Mouse (Mus musculus) embryonic facial prominence, embryonic 13.5 days (tissue): ENCODE data around the gene Rpl13a. TPM values are rescaled to one million over a fixed set of nuclear protein-coding genes. Genes with fewer than 3 reads are reported as not detected.
"Not testable (repeated sequence)": the region's sequence is repeated elsewhere in the genome, so short reads cannot be mapped to it uniquely, and the experiment has no call there.

Experiments used
- ATAC-seq: fragments of 200-750 bp; cut with Nextera tagmentation; 2 replicates; pipeline ENCODE4 v1.8.0; 2017; ENCODE audit warnings: low read depth; ENCODE audit not compliant: insufficient number of reproducible peaks, insufficient read depth, low FRiP score, low TSS enrichment
- H3K27ac ChIP-seq: fragments of 300-500 bp; sonication (generic); 2 replicates; pipeline ENCODE4 v1.5.1; 2015; ENCODE audit warnings: moderate library complexity, mild to moderate bottlenecking, inconsistent platforms
- H3K27me3 ChIP-seq: fragments of 300-500 bp; sonication (generic); 2 replicates; pipeline ENCODE4 v1.6.1; 2015; ENCODE audit warnings: mild to moderate bottlenecking, inconsistent platforms
- H3K36me3 ChIP-seq: fragments of 300-500 bp; sonication (generic); 2 replicates; pipeline ENCODE4 v1.6.1; 2015; ENCODE audit warnings: mild to moderate bottlenecking, inconsistent platforms
- H3K4me1 ChIP-seq: fragments of 300-500 bp; sonication (generic); 2 replicates; pipeline ENCODE4 v1.6.1; 2015; ENCODE audit warnings: inconsistent platforms
- H3K4me2 ChIP-seq: fragments of 300-500 bp; sonication (generic); 2 replicates; pipeline ENCODE4 v1.6.1; 2015; ENCODE audit warnings: moderate library complexity, mild to moderate bottlenecking, inconsistent platforms
- H3K4me3 ChIP-seq: fragments of 300-500 bp; sonication (generic); 2 replicates; pipeline ENCODE4 v1.5.1; 2015; ENCODE audit warnings: mild to moderate bottlenecking, inconsistent platforms
- H3K9ac ChIP-seq: fragments of 300-500 bp; sonication (generic); 2 replicates; pipeline ENCODE4 v1.6.1; 2015; ENCODE audit warnings: mild to moderate bottlenecking, inconsistent platforms
- H3K9me3 ChIP-seq: fragments of 300-500 bp; sonication (generic); 2 replicates; pipeline ENCODE4 v1.6.1; 2016; ENCODE audit warnings: inconsistent platforms
- WGBS: fragments of 180-500 bp; shearing (Covaris S2); methylation state at CpG from one replicate; pipeline ENCODE4 v1.1.7; 2015; ENCODE audit warnings: mixed read lengths; 5-methylcytosine and 5-hydroxymethylcytosine counted together
- polyA plus RNA-seq: library from polyadenylated mRNA; unstranded; fragments of >200 nt; fragmentation: Nextera tagmentation; extraction: Ambion mirVana; gene quantifications from 2 replicates; pipeline ENCODE4 v1.2.1, GENCODE M21; 2015

The Rpl13a gene
- polyA plus RNA-seq, 1 experiment from 2014 or later = 1,588 TPM

GRCm38 (mm10) chr7:45107052-45107645, 21.4 kb downstream of the Rpl13a start:
- H3K4me2 ChIP-seq = no peak overlapping the region
- no peaks in the 10 kb centered on the region for H3K9me3 ChIP-seq
- ATAC-seq = no peak
- H3K9ac ChIP-seq = no peak overlapping the region
- H3K4me1 ChIP-seq = peaks cover 30% of the 10 kb centered on the region
- 58% methylated on average over 5 of the region's 5 CpGs for WGBS
- no peaks in the 10 kb centered on the region for H3K27me3 ChIP-seq
- no peak overlapping the region for H3K27ac ChIP-seq
- no peaks in the 10 kb centered on the region for H3K36me3 ChIP-seq
- H3K4me3 ChIP-seq = no peak overlapping the region

GRCm38 (mm10) chr7:45106441-45106840, 22.1 kb downstream of the Rpl13a start:
- Histone ChIP-seq H3K9ac (no peak overlapping the region), H3K4me2 (no peak overlapping the region), H3K27ac (peak overlapping the region; percentile 60; the same call in 1 of the 2 replicates), H3K9me3 (no peaks in the 10 kb centered on the region), H3K27me3 (no peaks in the 10 kb centered on the region), H3K4me3 (no peak overlapping the region), H3K4me1 (peaks cover 36% of the 10 kb centered on the region), H3K36me3 (no peaks in the 10 kb centered on the region; the same call in 1 of the 2 replicates)
- no peak for ATAC-seq
- 34% methylated on average over 6 of the region's 6 CpGs for WGBS

- H3K27me3 ChIP-seq = no peaks in the 10 kb centered on the region
Observed at GRCm38 (mm10) chr7:45105491-45105890, 23.1 kb downstream of the Rpl13a start.

GRCm38 (mm10) chr7:45104941-45105340, 23.6 kb downstream of the Rpl13a start:
- no peak overlapping the region for H3K9ac ChIP-seq
- no peaks in the 10 kb centered on the region; the same call in 1 of the 2 replicates for H3K36me3 ChIP-seq
- no peak overlapping the region for H3K27ac ChIP-seq
- H3K4me3 ChIP-seq = no peak overlapping the region
- no peaks in the 10 kb centered on the region for H3K27me3 ChIP-seq
- H3K4me1 ChIP-seq = peaks cover 36% of the 10 kb centered on the region
- H3K4me2 ChIP-seq = no peak overlapping the region
- H3K9me3 ChIP-seq = no peaks in the 10 kb centered on the region
- no peak for ATAC-seq
- 83% methylated on average over 5 of the region's 5 CpGs for WGBS

More at GRCm38 (mm10) chr7:45105491-45105890, 23.1 kb downstream of the Rpl13a start:
- no peak overlapping the region for H3K4me2 ChIP-seq
- no peak for ATAC-seq
- H3K9ac ChIP-seq = no peak overlapping the region
- H3K36me3 ChIP-seq = no peaks in the 10 kb centered on the region; the same call in 1 of the 2 replicates
- no peak overlapping the region for H3K27ac ChIP-seq
- peaks cover 36% of the 10 kb centered on the region for H3K4me1 ChIP-seq
- WGBS = 76% methylated on average over 8 of the region's 8 CpGs
- H3K9me3 ChIP-seq = no peaks in the 10 kb centered on the region
- no peak overlapping the region for H3K4me3 ChIP-seq

- ATAC-seq = peak; percentile 88
- Histone ChIP-seq H3K36me3 (peaks cover 4% of the 10 kb centered on the region), H3K9ac (peak within 1 kb of the TSS; percentile 70), H3K27me3 (no peaks in the 10 kb centered on the region), H3K4me2 (peak within 1 kb of the TSS; percentile 61), H3K4me1 (peaks cover 36% of the 10 kb centered on the region), H3K27ac (peak within 1 kb of the TSS; percentile 94), H3K9me3 (no peaks in the 10 kb centered on the region), H3K4me3 (peak within 1 kb of the TSS; percentile 40)
- 37% methylated on average over 7 of the region's 7 CpGs for WGBS
Observed at GRCm38 (mm10) chr7:45103652-45104180, 24.8 kb downstream of the Rpl13a start, which contains the start of gene Fcgrt. TSS of gene Fcgrt (minus strand) at chr7:45103851.

- Histone ChIP-seq H3K4me1 (peaks cover 36% of the 10 kb centered on the region), H3K27me3 (no peaks in the 10 kb centered on the region), H3K27ac (peak overlapping the region; percentile 94), H3K4me2 (peak overlapping the region; percentile 61), H3K9ac (peak overlapping the region; percentile 70), H3K36me3 (peaks cover 6% of the 10 kb centered on the region), H3K4me3 (peak overlapping the region; percentile 40), H3K9me3 (no peaks in the 10 kb centered on the region)
- WGBS = 49% methylated on average over 9 of the region's 9 CpGs
- no peak for ATAC-seq
Observed at GRCm38 (mm10) chr7:45102940-45103585, 25.5 kb downstream of the Rpl13a start.

GRCm38 (mm10) chr7:45102441-45102840, 26.1 kb downstream of the Rpl13a start:
- no peaks in the 10 kb centered on the region for H3K27me3 ChIP-seq
- H3K9me3 ChIP-seq = no peaks in the 10 kb centered on the region
- ATAC-seq = no peak
- H3K36me3 ChIP-seq = peaks cover 8% of the 10 kb centered on the region
- WGBS = 91% methylated on average over 11 of the region's 11 CpGs
- no peak overlapping the region; the same call in 1 of the 2 replicates for H3K9ac ChIP-seq
- H3K4me2 ChIP-seq = peak overlapping the region; percentile 61
- H3K4me1 ChIP-seq = peaks cover 36% of the 10 kb centered on the region
- H3K4me3 ChIP-seq = peak overlapping the region; percentile 40
- peak overlapping the region; percentile 94; the same call in 1 of the 2 replicates for H3K27ac ChIP-seq

GRCm38 (mm10) chr7:45100046-45100445, 28.5 kb downstream of the Rpl13a start:
- no peak overlapping the region for H3K4me3 ChIP-seq
- H3K27me3 ChIP-seq = no peaks in the 10 kb centered on the region
- H3K9me3 ChIP-seq = no peaks in the 10 kb centered on the region
- H3K9ac ChIP-seq = no peak overlapping the region
- no peak for ATAC-seq
- no peak overlapping the region for H3K27ac ChIP-seq
- H3K36me3 ChIP-seq = peaks cover 21% of the 10 kb centered on the region
- 94% methylated on average over 6 of the region's 6 CpGs for WGBS
- H3K4me2 ChIP-seq = no peak overlapping the region
- peaks cover 29% of the 10 kb centered on the region for H3K4me1 ChIP-seq

- 87% methylated on average over 8 of the region's 8 CpGs for WGBS
- Histone ChIP-seq H3K36me3 (peaks cover 23% of the 10 kb centered on the region), H3K9me3 (no peaks in the 10 kb centered on the region), H3K27ac (no peak overlapping the region), H3K4me1 (peaks cover 32% of the 10 kb centered on the region), H3K4me3 (no peak overlapping the region), H3K27me3 (no peaks in the 10 kb centered on the region), H3K9ac (no peak overlapping the region), H3K4me2 (no peak overlapping the region)
- no peak for ATAC-seq
Observed at GRCm38 (mm10) chr7:45098541-45099240, 29.9 kb downstream of the Rpl13a start.

- ATAC-seq = no peak
- H3K4me2 ChIP-seq = no peak overlapping the region
- H3K36me3 ChIP-seq = peaks cover 23% of the 10 kb centered on the region
- no peaks in the 10 kb centered on the region for H3K9me3 ChIP-seq
- H3K27ac ChIP-seq = 0 out of 2 replicates have a peak overlapping the region, but pooled peaks have one; percentile 1
- no peak overlapping the region for H3K9ac ChIP-seq
- 51% methylated on average over 6 of the region's 6 CpGs for WGBS
- H3K4me3 ChIP-seq = no peak overlapping the region
- peaks cover 28% of the 10 kb centered on the region for H3K4me1 ChIP-seq
- H3K27me3 ChIP-seq = no peaks in the 10 kb centered on the region
Observed at GRCm38 (mm10) chr7:45097479-45097878, 31.1 kb downstream of the Rpl13a start.

- H3K4me3 ChIP-seq, H3K9ac ChIP-seq, H3K27ac ChIP-seq, H3K27me3 ChIP-seq, ATAC-seq, H3K4me2 ChIP-seq, H3K9me3 ChIP-seq: not testable (repeated sequence)
- Histone ChIP-seq H3K4me1 (peaks cover 24% of the 10 kb centered on the region), H3K36me3 (peaks cover 23% of the 10 kb centered on the region)
- 95% methylated on average over 14 of the region's 14 CpGs for WGBS
Observed at GRCm38 (mm10) chr7:45095965-45096364, 32.6 kb downstream of the Rpl13a start.
